Mouse (Mus musculus) midbrain, embryonic 15.5 days (tissue): ENCODE data around the gene Slc9a8. TPM values are rescaled to one million over a fixed set of nuclear protein-coding genes. Genes with fewer than 3 reads are reported as not detected.

Experiments used
- ATAC-seq: fragments of 200-750 bp; cut with Nextera tagmentation; replicated peaks from 2 replicates; pipeline ENCODE4 v1.8.0; 2017; ENCODE audit warnings: moderate TSS enrichment
- H3K27ac ChIP-seq: fragments of 300-500 bp; sonication (generic); 2 replicates; pipeline ENCODE4 v1.5.1; 2015; ENCODE audit warnings: mild to moderate bottlenecking, inconsistent platforms
- H3K27me3 ChIP-seq: fragments of 300-500 bp; sonication (generic); replicated peaks from 2 replicates; pipeline ENCODE4 v1.6.1; 2015; ENCODE audit warnings: inconsistent platforms
- H3K36me3 ChIP-seq: fragments of 300-500 bp; sonication (generic); replicated peaks from 2 replicates; pipeline ENCODE4 v1.6.1; 2015; ENCODE audit warnings: inconsistent platforms
- H3K4me1 ChIP-seq: fragments of 300-500 bp; sonication (generic); 2 replicates; pipeline ENCODE4 v1.6.1; 2015; ENCODE audit warnings: inconsistent platforms
- H3K4me2 ChIP-seq: fragments of 300-500 bp; sonication (generic); 2 replicates; pipeline ENCODE4 v1.6.1; 2015; ENCODE audit warnings: inconsistent platforms, mild to moderate bottlenecking, moderate library complexity
- H3K4me3 ChIP-seq: fragments of 300-500 bp; sonication (generic); 2 replicates; pipeline ENCODE4 v1.5.1; 2015; ENCODE audit warnings: mild to moderate bottlenecking, inconsistent platforms
- H3K9ac ChIP-seq: fragments of 300-500 bp; sonication (generic); 2 replicates; pipeline ENCODE4 v1.6.1; 2015; ENCODE audit warnings: mild to moderate bottlenecking, inconsistent platforms
- H3K9me3 ChIP-seq: fragments of 300-500 bp; sonication (generic); 2 replicates; pipeline ENCODE4 v1.6.1; 2016; ENCODE audit warnings: inconsistent platforms
- WGBS: fragments of 180-500 bp; shearing (Covaris S2); methylation state at CpG from one replicate; pipeline ENCODE4 v1.1.7; 2015; ENCODE audit warnings: mixed read lengths; 5-methylcytosine and 5-hydroxymethylcytosine counted together
- polyA plus RNA-seq: library from polyadenylated mRNA; unstranded; fragments of >200 nt; fragmentation: Nextera tagmentation; extraction: Ambion mirVana; gene quantifications from 2 replicates; pipeline ENCODE4 v1.2.1, GENCODE M21; 2015

Slc9a8 gene
- polyA plus RNA-seq, 1 experiment from 2014 or later = 23.2 TPM

- no peaks in the 10 kb centered on the region for H3K27me3 ChIP-seq
- H3K9ac ChIP-seq = no peak overlapping the region
- no peaks in the 10 kb centered on the region for H3K36me3 ChIP-seq
- H3K4me1 ChIP-seq = peaks cover 15% of the 10 kb centered on the region
- WGBS = 44% methylated on average over 4 of the region's 4 CpGs
- no peak overlapping the region for H3K4me2 ChIP-seq
- H3K27ac ChIP-seq = no peak overlapping the region
- no peak for ATAC-seq
- no peaks in the 10 kb centered on the region for H3K9me3 ChIP-seq
- H3K4me3 ChIP-seq = no peak overlapping the region
These were observed 3.8 kb upstream of the Slc9a8 start for GRCm38 (mm10) chr2:167417694-167418093.

DNA sequence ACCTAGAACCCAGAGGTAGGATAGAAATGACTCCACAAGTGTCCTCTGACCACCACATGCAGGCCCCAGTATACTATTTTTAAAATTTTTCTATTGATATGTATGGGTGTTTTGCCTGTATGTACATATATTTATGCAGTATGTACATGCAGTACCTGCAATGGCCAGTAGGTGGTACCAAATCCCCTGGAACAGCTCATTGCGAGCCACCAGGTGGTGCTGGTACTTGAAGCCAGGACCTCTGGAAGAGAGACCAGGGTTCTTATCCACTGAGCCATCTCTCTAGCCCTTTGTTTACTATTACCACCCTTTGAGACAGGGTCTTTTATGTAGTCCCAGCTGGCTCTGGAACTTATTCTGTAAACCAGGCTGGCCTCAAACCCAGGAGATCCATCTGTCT lies 2.3 kb upstream of the Slc9a8 start:
- Histone ChIP-seq H3K9ac (no peak overlapping the region), H3K36me3 (no peaks in the 10 kb centered on the region), H3K27me3 (no peaks in the 10 kb centered on the region), H3K4me2 (no peak overlapping the region), H3K4me1 (peaks cover 22% of the 10 kb centered on the region), H3K9me3 (no peaks in the 10 kb centered on the region), H3K27ac (no peak overlapping the region), H3K4me3 (no peak overlapping the region)
- no peak for ATAC-seq
- 28% methylated on average over 1 of the region's 1 CpGs for WGBS

DNA sequence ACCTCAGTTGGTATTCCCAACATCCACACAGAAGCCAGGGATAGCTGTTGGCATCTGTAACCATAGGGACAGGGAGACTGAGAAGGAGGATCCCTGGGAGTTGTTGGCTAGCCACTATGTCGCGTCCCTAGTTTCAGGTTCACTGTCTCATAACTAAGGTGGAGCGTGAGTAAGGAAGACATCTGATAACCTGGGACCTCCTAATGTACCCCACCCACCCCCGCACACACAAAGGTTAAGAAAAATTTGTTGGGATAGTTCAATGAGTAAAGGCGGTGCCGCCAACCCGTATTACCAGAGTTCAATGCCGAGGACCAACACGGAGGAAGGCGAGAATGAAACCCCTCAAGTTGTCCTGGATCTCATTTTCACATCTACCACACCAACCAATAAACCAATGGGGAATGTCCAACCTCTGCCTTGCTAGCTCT lies 686 bp upstream of the Slc9a8 start:
- H3K27me3 ChIP-seq = no peaks in the 10 kb centered on the region
- H3K4me1 ChIP-seq = peaks cover 22% of the 10 kb centered on the region
- H3K36me3 ChIP-seq = peaks cover 14% of the 10 kb centered on the region
- ATAC-seq = 0 out of 2 replicates have a peak, but pooled peaks have one; percentile 2
- H3K4me2 ChIP-seq = peak overlapping the region; percentile 87
- H3K27ac ChIP-seq = peak overlapping the region; percentile 97
- H3K9me3 ChIP-seq = no peaks in the 10 kb centered on the region
- peak overlapping the region; percentile 79 for H3K9ac ChIP-seq
- peak overlapping the region; percentile 56 for H3K4me3 ChIP-seq
- 26% methylated on average over 10 of the region's 10 CpGs for WGBS

GRCm38 (mm10) chr2:167422150-167422470 lies 598 bp downstream of the Slc9a8 start:
- peaks cover 20% of the 10 kb centered on the region for H3K36me3 ChIP-seq
- peaks cover 22% of the 10 kb centered on the region for H3K4me1 ChIP-seq
- no peaks in the 10 kb centered on the region for H3K27me3 ChIP-seq
- WGBS = 3% methylated on average over 11 of the region's 11 CpGs
- peak overlapping the region; percentile 56 for H3K4me3 ChIP-seq
- peak overlapping the region; percentile 87 for H3K4me2 ChIP-seq
- no peaks in the 10 kb centered on the region for H3K9me3 ChIP-seq
- H3K27ac ChIP-seq = peak overlapping the region; percentile 97
- ATAC-seq = peak; percentile 57
- H3K9ac ChIP-seq = peak overlapping the region; percentile 79

DNA sequence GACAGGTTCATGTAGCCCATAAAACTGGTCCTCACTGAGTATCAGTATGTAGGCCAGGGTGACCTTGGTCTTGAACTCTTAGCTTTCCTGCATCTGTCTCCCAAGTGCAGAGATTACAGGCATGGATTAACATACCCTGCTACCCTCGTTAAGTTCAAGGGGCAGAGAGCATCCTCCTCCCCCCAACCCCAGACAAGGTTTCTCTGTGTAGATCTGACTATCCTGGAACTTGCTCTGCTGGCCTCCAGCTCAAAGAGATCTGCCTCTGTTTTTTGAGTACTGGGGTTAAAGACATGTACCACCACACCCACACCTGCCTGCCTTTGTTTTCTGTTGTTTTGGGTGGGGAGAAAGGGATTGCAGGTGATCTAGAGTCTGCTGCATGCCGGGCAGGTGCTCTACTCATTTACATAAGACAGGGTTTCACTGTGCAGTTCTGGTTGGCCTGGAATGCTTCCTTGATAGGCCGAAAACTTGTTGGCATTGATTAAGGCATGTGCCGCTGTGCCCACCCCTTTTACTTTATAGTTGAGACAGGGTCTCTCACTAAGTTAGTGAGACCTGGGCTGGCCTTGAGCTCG lies 1.6 kb downstream of the Slc9a8 start:
- H3K4me3 ChIP-seq = no peak overlapping the region
- peak overlapping the region; percentile 97 for H3K27ac ChIP-seq
- no peak for ATAC-seq
- peak overlapping the region; percentile 6; the same call in 1 of the 2 replicates for H3K9ac ChIP-seq
- H3K9me3 ChIP-seq = no peaks in the 10 kb centered on the region
- WGBS = 87% methylated on average over 5 of the region's 5 CpGs
- H3K4me2 ChIP-seq = peak overlapping the region; percentile 87
- peaks cover 22% of the 10 kb centered on the region for H3K4me1 ChIP-seq
- no peaks in the 10 kb centered on the region for H3K27me3 ChIP-seq
- H3K36me3 ChIP-seq = peaks cover 27% of the 10 kb centered on the region

GRCm38 (mm10) chr2:167424040-167424439 lies 2.5 kb downstream of the Slc9a8 start:
- Histone ChIP-seq H3K9ac (no peak overlapping the region), H3K9me3 (no peaks in the 10 kb centered on the region), H3K27me3 (no peaks in the 10 kb centered on the region), H3K36me3 (peaks cover 27% of the 10 kb centered on the region), H3K4me2 (no peak overlapping the region), H3K27ac (no peak overlapping the region), H3K4me1 (peaks cover 22% of the 10 kb centered on the region), H3K4me3 (no peak overlapping the region)
- no peak for ATAC-seq
- 81% methylated on average over 9 of the region's 9 CpGs for WGBS

DNA sequence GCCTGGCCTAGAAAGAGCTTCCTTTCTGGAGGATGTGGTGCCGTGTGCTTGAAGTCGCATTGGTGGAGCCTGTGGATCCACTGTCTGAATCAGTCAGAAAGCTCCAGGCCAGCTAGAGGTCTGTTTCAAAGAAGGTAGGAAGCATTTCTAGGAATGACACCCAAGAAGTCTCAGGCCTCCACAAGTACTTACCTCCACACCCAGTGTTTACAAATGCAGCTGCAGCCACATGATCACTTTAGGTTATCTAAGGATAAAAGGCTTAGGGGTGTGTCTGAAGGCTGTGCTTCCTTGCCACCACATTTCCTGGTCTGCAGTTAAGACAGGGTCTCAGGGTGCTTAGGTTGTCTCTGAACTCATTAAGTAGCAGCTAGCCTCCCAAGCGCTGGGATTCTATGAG lies 3.0 kb downstream of the Slc9a8 start:
- WGBS = 98% methylated on average over 3 of the region's 3 CpGs

GRCm38 (mm10) chr2:167425407-167425806 lies 3.9 kb downstream of the Slc9a8 start:
- 91% methylated on average over 6 of the region's 6 CpGs for WGBS
- Histone ChIP-seq H3K9me3 (no peaks in the 10 kb centered on the region), H3K9ac (no peak overlapping the region), H3K4me1 (peaks cover 20% of the 10 kb centered on the region), H3K27ac (no peak overlapping the region), H3K4me3 (no peak overlapping the region), H3K27me3 (no peaks in the 10 kb centered on the region), H3K36me3 (peaks cover 27% of the 10 kb centered on the region), H3K4me2 (no peak overlapping the region)
- ATAC-seq = no peak

More for the DNA sequence above, 3.0 kb downstream of the Slc9a8 start:
- Histone ChIP-seq H3K27ac (no peak overlapping the region), H3K36me3 (peaks cover 27% of the 10 kb centered on the region), H3K9ac (no peak overlapping the region), H3K4me2 (no peak overlapping the region), H3K9me3 (no peaks in the 10 kb centered on the region), H3K4me3 (no peak overlapping the region), H3K27me3 (no peaks in the 10 kb centered on the region), H3K4me1 (peaks cover 22% of the 10 kb centered on the region)
- ATAC-seq = no peak

GRCm38 (mm10) chr2:167429596-167429995 lies 8.1 kb downstream of the Slc9a8 start:
- Histone ChIP-seq H3K27ac (no peak overlapping the region), H3K4me3 (no peak overlapping the region), H3K4me2 (no peak overlapping the region), H3K4me1 (no peaks in the 10 kb centered on the region), H3K36me3 (peaks cover 24% of the 10 kb centered on the region), H3K9ac (no peak overlapping the region), H3K9me3 (no peaks in the 10 kb centered on the region), H3K27me3 (no peaks in the 10 kb centered on the region)
- no peak for ATAC-seq
- WGBS = 96% methylated on average over 5 of the region's 5 CpGs

GRCm38 (mm10) chr2:167430737-167431417 lies 9.4 kb downstream of the Slc9a8 start:
- H3K36me3 ChIP-seq = peaks cover 12% of the 10 kb centered on the region; the same call in 1 of the 2 replicates
- no peaks in the 10 kb centered on the region for H3K4me1 ChIP-seq
- H3K4me2 ChIP-seq = no peak overlapping the region
- no peak overlapping the region for H3K4me3 ChIP-seq
- H3K9ac ChIP-seq = no peak overlapping the region
- H3K27me3 ChIP-seq = no peaks in the 10 kb centered on the region
- WGBS = 68% methylated on average over 9 of the region's 9 CpGs
- H3K9me3 ChIP-seq = no peaks in the 10 kb centered on the region
- H3K27ac ChIP-seq = no peak overlapping the region
- no peak for ATAC-seq

DNA sequence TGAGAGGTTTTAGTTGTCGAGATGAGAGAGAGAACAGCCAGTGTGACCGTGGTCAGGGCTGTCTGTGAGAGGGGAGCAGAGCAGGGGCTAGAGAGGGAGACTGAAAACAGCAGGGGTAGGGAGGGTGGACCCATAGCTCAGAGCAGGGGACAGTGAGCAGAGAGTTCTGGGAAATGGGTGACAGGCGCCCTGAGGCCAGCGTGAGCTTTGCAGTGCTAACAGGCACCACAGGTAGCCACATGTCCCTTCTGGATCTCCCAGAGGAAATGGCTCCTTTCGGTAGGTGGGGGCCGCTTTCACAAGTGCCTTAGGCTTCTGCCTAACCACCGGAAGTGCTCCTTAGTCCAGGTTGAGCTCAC lies 9.9 kb downstream of the Slc9a8 start:
- Histone ChIP-seq H3K4me2 (no peak overlapping the region), H3K4me1 (no peaks in the 10 kb centered on the region), H3K36me3 (peaks cover 7% of the 10 kb centered on the region; the same call in 1 of the 2 replicates), H3K9me3 (no peaks in the 10 kb centered on the region), H3K9ac (no peak overlapping the region), H3K27me3 (no peaks in the 10 kb centered on the region), H3K27ac (no peak overlapping the region), H3K4me3 (no peak overlapping the region)
- no peak for ATAC-seq
- WGBS = 78% methylated on average over 7 of the region's 7 CpGs

DNA sequence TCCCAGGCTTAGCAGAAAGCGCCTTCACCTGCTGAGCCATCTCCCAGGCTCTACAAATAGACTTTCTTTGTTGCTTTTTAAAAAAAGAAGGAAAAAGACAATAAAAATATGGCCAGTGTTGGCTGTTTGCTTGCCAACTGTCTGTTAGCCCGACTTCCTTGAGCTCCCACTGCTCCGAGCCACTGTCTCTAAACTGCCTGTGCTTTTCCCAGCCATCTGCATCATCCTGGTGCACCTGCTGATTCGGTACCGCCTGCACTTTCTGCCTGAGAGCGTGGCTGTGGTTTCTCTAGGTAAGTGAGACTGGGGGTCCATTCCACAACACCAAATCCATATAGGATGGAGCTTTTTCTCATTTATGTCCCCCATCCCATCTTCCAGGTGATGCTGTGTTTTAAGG lies 13.1 kb downstream of the Slc9a8 start:
- no peak for ATAC-seq
- 94% methylated on average over 6 of the region's 6 CpGs for WGBS
- H3K4me1 ChIP-seq = no peaks in the 10 kb centered on the region
- H3K36me3 ChIP-seq = peaks cover 3% of the 10 kb centered on the region; the same call in 1 of the 2 replicates
- H3K9me3 ChIP-seq = no peaks in the 10 kb centered on the region
- H3K27ac ChIP-seq = no peak overlapping the region
- no peaks in the 10 kb centered on the region for H3K27me3 ChIP-seq
- no peak overlapping the region for H3K4me2 ChIP-seq
- H3K9ac ChIP-seq = no peak overlapping the region
- H3K4me3 ChIP-seq = no peak overlapping the region

DNA sequence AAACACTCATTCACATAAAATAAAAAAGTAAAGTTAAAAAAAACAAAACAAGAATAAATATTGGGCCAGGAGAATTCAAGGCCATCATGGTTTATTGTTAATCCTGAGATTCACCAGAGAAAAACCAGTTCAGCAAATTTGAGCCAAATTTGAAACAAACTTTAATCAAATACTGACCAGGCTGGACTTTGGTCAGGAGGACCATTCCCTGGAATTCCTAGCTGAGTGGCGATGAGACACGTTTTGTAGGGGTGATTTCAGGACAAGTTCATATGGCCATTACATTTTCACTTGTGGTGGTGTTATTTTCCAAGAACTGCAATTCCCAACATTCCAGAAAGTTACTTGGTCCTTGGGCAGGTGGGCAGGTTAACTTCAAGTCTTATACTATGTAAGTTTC lies 14.1 kb downstream of the Slc9a8 start:
- Histone ChIP-seq H3K4me1 (no peaks in the 10 kb centered on the region), H3K4me3 (no peak overlapping the region), H3K4me2 (no peak overlapping the region), H3K9ac (no peak overlapping the region), H3K9me3 (no peaks in the 10 kb centered on the region), H3K36me3 (peaks cover 4% of the 10 kb centered on the region; the same call in 1 of the 2 replicates), H3K27ac (no peak overlapping the region), H3K27me3 (no peaks in the 10 kb centered on the region)
- no peak for ATAC-seq
- 98% methylated on average over 2 of the region's 2 CpGs for WGBS
